Mouse (Mus musculus): ENCODE measurements around the gene Chfr. TPM values are rescaled to one million over a fixed set of nuclear protein-coding genes. Genes with fewer than 3 reads are reported as not detected.

The Chfr gene
- total and polyA plus RNA-seq, 2 experiments from 2014 or later = 58.0 to 62.5 TPM

GRCm38 (mm10) chr5:110098991-110099477 is 36.6 kb upstream of the Chfr start:
- no peak overlapping the region for H3K4me2 ChIP-seq (ENCODE audit: low read depth, low read length, poor library complexity, severe bottlenecking)
- H3K4me1 ChIP-seq (ENCODE audit: insufficient read depth, low read length) = 0 out of 2 replicates have a peak, but pooled peaks cover 10% of the 10 kb centered on the region
- no peaks in the 10 kb centered on the region for H3K9me3 ChIP-seq (ENCODE audit: low read length)
- H3K27me3 ChIP-seq (ENCODE audit: insufficient read depth, low read length) = no peaks in the 10 kb centered on the region
- no peak overlapping the region for H3K9ac ChIP-seq (replicated peaks; ENCODE audit: low read length, poor library complexity, severe bottlenecking)
- H3K36me3 ChIP-seq (ENCODE audit: insufficient read depth, low read length) = peaks cover 11% of the 10 kb centered on the region
- no peak for TF ChIP-seq CTCF (IDR thresholded peaks at IDR 0.05)
- no peak for ATAC-seq (ENCODE audit: low FRiP score)
- H3K27ac ChIP-seq (ENCODE audit: low read depth, low read length) = no peak overlapping the region
- H3K4me3 ChIP-seq (ENCODE audit: low read depth, low read length) = no peak overlapping the region
- no peak for DNase-seq (ENCODE audit: low spot score)
- WGBS = 47% methylated on average over 1 of the region's 1 CpGs

- peak within 1 kb of the TSS; percentile 57 for H3K9ac ChIP-seq (replicated peaks; ENCODE audit: low read length, poor library complexity, severe bottlenecking)
Observed at GRCm38 (mm10) chr5:110099656-110100580, 35.7 kb upstream of the Chfr start, which contains the start of gene Plcxd1. Plcxd1 (plus strand) TSS chr5:110099969.

GRCm38 (mm10) chr5:110100921-110101631 is 34.6 kb upstream of the Chfr start:
- peaks cover 12% of the 10 kb centered on the region; the same call in 1 of the 2 replicates for H3K4me1 ChIP-seq (ENCODE audit: insufficient read depth, low read length)
- peak overlapping the region; percentile 43 for H3K4me3 ChIP-seq (ENCODE audit: low read depth, low read length)
- H3K4me2 ChIP-seq (ENCODE audit: low read depth, low read length, poor library complexity, severe bottlenecking) = peak overlapping the region; percentile 77
- H3K36me3 ChIP-seq (ENCODE audit: insufficient read depth, low read length) = peaks cover 28% of the 10 kb centered on the region
- peak overlapping the region; percentile 57 for H3K9ac ChIP-seq (replicated peaks; ENCODE audit: low read length, poor library complexity, severe bottlenecking)
- no peaks in the 10 kb centered on the region for H3K27me3 ChIP-seq (ENCODE audit: insufficient read depth, low read length)
- peak; percentile 50 for ATAC-seq (ENCODE audit: low FRiP score)
- H3K9me3 ChIP-seq (ENCODE audit: low read length) = no peaks in the 10 kb centered on the region
- WGBS = 1% methylated on average over 36 of the region's 37 CpGs
- H3K27ac ChIP-seq (ENCODE audit: low read depth, low read length) = peak overlapping the region; percentile 34; the same call in 1 of the 2 replicates
- peak; percentile 62 for DNase-seq (ENCODE audit: low spot score)
- TF ChIP-seq CTCF (IDR thresholded peaks at IDR 0.05) = no peak

More at GRCm38 (mm10) chr5:110099656-110100580, 35.7 kb upstream of the Chfr start, which contains the start of gene Plcxd1:
- peak within 1 kb of the TSS; percentile 77 for H3K4me2 ChIP-seq (ENCODE audit: low read depth, low read length, poor library complexity, severe bottlenecking)
- peaks cover 20% of the 10 kb centered on the region for H3K36me3 ChIP-seq (ENCODE audit: insufficient read depth, low read length)
- 4% methylated on average over 24 of the region's 25 CpGs for WGBS
- 0 out of 2 replicates have a peak, but pooled peaks cover 10% of the 10 kb centered on the region for H3K4me1 ChIP-seq (ENCODE audit: insufficient read depth, low read length)
- 0 out of 2 replicates have a peak, but pooled peaks have one; percentile 2 for ATAC-seq (ENCODE audit: low FRiP score)
- no peak within 1 kb of the TSS for H3K27ac ChIP-seq (ENCODE audit: low read depth, low read length)
- no peaks in the 10 kb centered on the region for H3K27me3 ChIP-seq (ENCODE audit: insufficient read depth, low read length)
- TF ChIP-seq CTCF (IDR thresholded peaks at IDR 0.05) = peak; percentile 24
- peak within 1 kb of the TSS; percentile 43 for H3K4me3 ChIP-seq (ENCODE audit: low read depth, low read length)
- no peaks in the 10 kb centered on the region for H3K9me3 ChIP-seq (ENCODE audit: low read length)
- no peak for DNase-seq (ENCODE audit: low spot score)

- no peak for TF ChIP-seq CTCF (IDR thresholded peaks at IDR 0.05)
- H3K36me3 ChIP-seq (ENCODE audit: insufficient read depth, low read length) = peaks cover 30% of the 10 kb centered on the region
- H3K9me3 ChIP-seq (ENCODE audit: low read length) = no peaks in the 10 kb centered on the region
- peak overlapping the region; percentile 43 for H3K4me3 ChIP-seq (ENCODE audit: low read depth, low read length)
- H3K9ac ChIP-seq (replicated peaks; ENCODE audit: low read length, poor library complexity, severe bottlenecking) = peak overlapping the region; percentile 57
- H3K4me2 ChIP-seq (ENCODE audit: low read depth, low read length, poor library complexity, severe bottlenecking) = peak overlapping the region; percentile 77
- ATAC-seq (ENCODE audit: low FRiP score) = peak; percentile 73
- peak; percentile 82 for DNase-seq (ENCODE audit: low spot score)
- 19% methylated on average over 34 of the region's 34 CpGs for WGBS
- peak overlapping the region; percentile 34; the same call in 1 of the 2 replicates for H3K27ac ChIP-seq (ENCODE audit: low read depth, low read length)
- no peaks in the 10 kb centered on the region for H3K27me3 ChIP-seq (ENCODE audit: insufficient read depth, low read length)
- peaks cover 19% of the 10 kb centered on the region; the same call in 1 of the 2 replicates for H3K4me1 ChIP-seq (ENCODE audit: insufficient read depth, low read length)
Observed at GRCm38 (mm10) chr5:110101716-110102347, 33.8 kb upstream of the Chfr start.

GRCm38 (mm10) chr5:110102429-110102828 is 33.2 kb upstream of the Chfr start:
- no peak for ATAC-seq (ENCODE audit: low FRiP score)
- H3K4me2 ChIP-seq (ENCODE audit: low read depth, low read length, poor library complexity, severe bottlenecking) = no peak overlapping the region
- peaks cover 30% of the 10 kb centered on the region for H3K36me3 ChIP-seq (ENCODE audit: insufficient read depth, low read length)
- no peaks in the 10 kb centered on the region for H3K27me3 ChIP-seq (ENCODE audit: insufficient read depth, low read length)
- DNase-seq (ENCODE audit: low spot score) = no peak
- H3K9ac ChIP-seq (replicated peaks; ENCODE audit: low read length, poor library complexity, severe bottlenecking) = no peak overlapping the region
- H3K4me1 ChIP-seq (ENCODE audit: insufficient read depth, low read length) = peaks cover 21% of the 10 kb centered on the region; the same call in 1 of the 2 replicates
- no peaks in the 10 kb centered on the region for H3K9me3 ChIP-seq (ENCODE audit: low read length)
- WGBS = 89% methylated on average over 13 of the region's 13 CpGs
- 0 out of 2 replicates have a peak overlapping the region, but pooled peaks have one; percentile 18 for H3K27ac ChIP-seq (ENCODE audit: low read depth, low read length)
- TF ChIP-seq CTCF (IDR thresholded peaks at IDR 0.05) = no peak
- no peak overlapping the region for H3K4me3 ChIP-seq (ENCODE audit: low read depth, low read length)

Measured in midbrain, postnatal 0 days (tissue).